Mouse (Mus musculus) forebrain, embryonic 16.5 days (tissue): ENCODE measurements at regions not wholly inside any gene's neighbourhood (a gene's known extent, or its start where the extent isn't known, plus 50 kb on each side); places are given as distances from the start of the nearest gene placed in this dataset.

ENCODE experiments used
- ATAC-seq: fragments of 200-750 bp; cut with Nextera tagmentation; 2 replicates; pipeline ENCODE4 v1.8.0; 2017; ENCODE audit warnings: mild to moderate bottlenecking, moderate library complexity
- H3K27ac ChIP-seq: fragments of 300-500 bp; sonication (generic); 2 replicates; pipeline ENCODE4 v1.5.1; 2014; ENCODE audit warnings: low read length, control low read depth
- H3K27me3 ChIP-seq: fragments of 300-500 bp; sonication (generic); replicated peaks from 2 replicates; pipeline ENCODE4 v1.6.1; 2014; ENCODE audit warnings: low read length; ENCODE audit not compliant: control insufficient read depth, insufficient read depth
- H3K36me3 ChIP-seq: fragments of 300-500 bp; sonication (generic); 2 replicates; pipeline ENCODE4 v1.6.1; 2014; ENCODE audit not compliant: control insufficient read depth, insufficient read depth
- H3K4me1 ChIP-seq: fragments of 300-500 bp; sonication (generic); replicated peaks from 2 replicates; pipeline ENCODE4 v1.6.1; 2014; ENCODE audit warnings: low read length; ENCODE audit not compliant: control insufficient read depth, insufficient read depth
- H3K4me2 ChIP-seq: fragments of 300-500 bp; sonication (generic); 2 replicates; pipeline ENCODE4 v1.6.1; 2014; ENCODE audit warnings: mild to moderate bottlenecking, low read length, control low read depth
- H3K4me3 ChIP-seq: fragments of 300-500 bp; sonication (generic); replicated peaks from 2 replicates; pipeline ENCODE4 v1.5.1; 2014; ENCODE audit warnings: mild to moderate bottlenecking, low read length, control low read depth
- H3K9ac ChIP-seq: fragments of 300-500 bp; sonication (generic); replicated peaks from 2 replicates; pipeline ENCODE4 v1.6.1; 2014; ENCODE audit warnings: low read depth, low read length, control low read depth
- H3K9me3 ChIP-seq: fragments of 300-500 bp; sonication (generic); 2 replicates; pipeline ENCODE4 v1.6.1; 2016; ENCODE audit warnings: low read length; ENCODE audit not compliant: control insufficient read depth
- WGBS: fragments of 180-500 bp; shearing (Covaris S2); extraction: QIAGEN DNeasy Blood & Tissue Kit; methylation state at CpG from one replicate; pipeline ENCODE4 v1.1.7; 2014; 5-methylcytosine and 5-hydroxymethylcytosine counted together

DNA sequence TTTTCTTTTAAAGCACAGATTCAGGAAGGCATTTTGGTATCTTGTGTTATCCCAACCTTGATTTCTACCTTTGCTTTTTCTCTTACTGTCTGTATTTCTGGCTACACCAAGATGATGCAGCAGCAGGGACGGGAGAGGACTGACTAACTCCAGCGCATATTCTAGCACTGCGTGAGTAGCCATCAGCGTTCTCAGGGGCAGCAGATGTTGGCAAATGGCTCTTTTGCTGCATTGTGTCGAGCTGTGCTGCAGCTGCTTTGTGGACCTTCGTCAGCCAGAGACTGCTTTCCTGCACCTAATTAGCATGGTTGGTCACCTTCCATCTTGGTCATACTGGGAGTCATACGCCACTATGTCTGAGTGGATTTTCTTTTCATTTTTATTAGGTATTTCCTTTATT lies 133.4 kb upstream of the D16Ertd472e start:
- WGBS, result 53% methylated on average over 7 of the region's 7 CpGs
- no peak for ATAC-seq
- H3K4me1 ChIP-seq, result no peaks in the 10 kb centered on the region
- H3K4me3 ChIP-seq, result no peak overlapping the region
- no peak overlapping the region for H3K27ac ChIP-seq
- H3K36me3 ChIP-seq, result no peaks in the 10 kb centered on the region
- no peak overlapping the region for H3K9ac ChIP-seq
- no peaks in the 10 kb centered on the region for H3K9me3 ChIP-seq
- H3K27me3 ChIP-seq, result no peaks in the 10 kb centered on the region
- H3K4me2 ChIP-seq, result no peak overlapping the region

DNA sequence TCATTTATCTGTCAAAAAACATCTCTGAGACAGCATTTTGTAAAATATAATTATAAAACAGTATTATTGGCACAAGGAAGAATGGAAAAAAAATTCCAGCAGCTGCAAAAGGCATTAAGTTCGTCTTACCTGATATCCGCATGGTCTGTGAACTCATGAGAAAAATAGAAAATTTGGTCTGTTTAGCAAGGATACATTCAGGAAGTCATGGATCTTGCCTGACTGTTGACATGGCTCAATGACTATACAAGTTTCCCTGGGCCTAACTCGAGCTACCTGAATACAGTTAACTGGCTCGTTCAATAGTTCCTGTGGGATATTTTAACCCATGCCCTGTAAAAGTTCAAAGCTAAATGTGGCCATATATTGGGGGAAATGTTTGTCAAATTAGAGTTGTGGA lies 131.1 kb upstream of the D16Ertd472e start:
- Histone ChIP-seq H3K4me1 (no peaks in the 10 kb centered on the region), H3K27me3 (no peaks in the 10 kb centered on the region), H3K27ac (no peak overlapping the region), H3K4me3 (no peak overlapping the region), H3K4me2 (no peak overlapping the region), H3K9me3 (no peaks in the 10 kb centered on the region), H3K36me3 (no peaks in the 10 kb centered on the region), H3K9ac (no peak overlapping the region)
- 93% methylated on average over 4 of the region's 4 CpGs for WGBS
- no peak for ATAC-seq

DNA sequence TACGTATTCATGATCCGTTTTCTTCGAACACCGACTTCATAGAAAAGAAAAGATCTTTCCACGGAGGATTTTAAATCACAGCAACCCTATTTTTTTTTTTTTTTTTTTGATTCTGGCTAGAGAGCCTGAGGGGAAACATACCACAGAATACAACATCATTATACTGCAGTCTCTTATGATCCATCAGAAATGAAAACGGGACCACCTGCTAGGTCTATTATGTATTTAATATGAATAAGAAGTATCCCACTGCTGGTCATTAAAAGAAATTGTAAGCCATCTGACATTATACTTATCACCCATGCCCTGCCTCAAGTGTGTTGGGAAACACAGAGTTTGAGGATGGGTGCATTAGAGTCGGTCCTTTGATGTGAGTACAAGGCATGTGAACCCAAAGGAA lies 130.7 kb upstream of the D16Ertd472e start:
- H3K9ac ChIP-seq, result no peak overlapping the region
- no peak overlapping the region for H3K4me2 ChIP-seq
- H3K9me3 ChIP-seq, result no peaks in the 10 kb centered on the region
- no peaks in the 10 kb centered on the region for H3K36me3 ChIP-seq
- H3K27me3 ChIP-seq, result no peaks in the 10 kb centered on the region
- no peak for ATAC-seq
- H3K27ac ChIP-seq, result no peak overlapping the region
- 83% methylated on average over 7 of the region's 7 CpGs for WGBS
- H3K4me3 ChIP-seq, result no peak overlapping the region
- H3K4me1 ChIP-seq, result no peaks in the 10 kb centered on the region

DNA sequence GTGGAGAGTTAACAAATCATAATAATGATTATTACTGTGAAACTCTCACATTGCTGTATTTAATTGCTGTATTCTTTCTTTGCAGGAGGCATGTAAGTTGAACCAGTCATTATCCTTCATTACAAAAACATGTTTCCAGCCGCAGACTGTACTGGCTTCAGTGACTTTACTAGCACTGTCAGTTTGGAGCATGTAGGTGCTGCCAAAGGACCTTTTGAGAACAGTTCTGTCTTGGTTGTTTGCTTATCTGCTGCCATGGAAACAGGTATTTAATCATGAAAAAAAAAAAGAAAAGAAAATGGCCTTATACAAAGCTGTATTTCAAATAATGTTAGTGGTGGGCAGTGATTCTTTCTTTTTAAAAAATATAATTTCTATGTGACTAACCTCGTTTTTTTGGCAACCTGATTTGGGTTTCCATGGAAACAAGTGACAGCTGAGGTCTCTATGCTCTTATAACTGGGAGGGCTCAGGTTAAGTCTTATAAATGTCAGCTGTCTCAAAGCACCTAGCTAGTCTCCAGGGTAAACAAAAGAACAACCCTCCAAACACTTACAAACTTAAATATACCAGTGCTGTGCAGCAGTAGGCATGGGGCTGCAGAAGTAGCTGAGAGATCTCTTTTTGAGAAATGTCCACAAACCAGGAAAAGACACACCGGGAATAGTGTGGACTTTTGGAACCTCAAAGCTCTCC lies 121.2 kb upstream of the D16Ertd472e start:
- no peaks in the 10 kb centered on the region for H3K9me3 ChIP-seq
- no peaks in the 10 kb centered on the region for H3K27me3 ChIP-seq
- no peak overlapping the region for H3K4me2 ChIP-seq
- 42% methylated on average over 3 of the region's 3 CpGs for WGBS
- H3K9ac ChIP-seq, result no peak overlapping the region
- no peak overlapping the region for H3K4me3 ChIP-seq
- H3K27ac ChIP-seq, result no peak overlapping the region
- peak; percentile 68; the same call in 1 of the 2 replicates for ATAC-seq
- no peaks in the 10 kb centered on the region for H3K36me3 ChIP-seq
- 0 out of 2 replicates have a peak, but pooled peaks cover 4% of the 10 kb centered on the region for H3K4me1 ChIP-seq

DNA sequence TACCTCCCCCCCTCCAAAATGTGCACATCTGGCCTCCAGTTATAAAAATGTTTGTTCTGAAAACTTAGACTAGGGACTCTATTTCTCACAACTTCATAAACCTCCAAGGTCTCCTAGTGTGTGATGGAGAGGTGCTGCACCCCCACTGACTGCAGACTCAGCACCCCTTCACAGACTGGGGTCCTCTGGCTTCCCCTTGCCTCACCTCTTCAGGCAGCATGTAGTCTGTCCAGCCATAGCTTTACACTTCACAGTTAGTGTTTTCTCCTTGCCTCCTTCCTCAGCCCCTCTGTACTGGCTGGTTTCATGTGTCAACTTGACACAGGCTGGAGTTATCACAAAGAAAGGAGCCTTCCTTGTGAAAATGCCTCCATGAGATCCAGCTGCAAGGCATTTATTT lies 111.7 kb upstream of the D16Ertd472e start:
- Histone ChIP-seq H3K9me3 (no peaks in the 10 kb centered on the region), H3K4me2 (no peak overlapping the region), H3K4me1 (no peaks in the 10 kb centered on the region), H3K27me3 (no peaks in the 10 kb centered on the region), H3K9ac (no peak overlapping the region), H3K4me3 (no peak overlapping the region), H3K27ac (no peak overlapping the region), H3K36me3 (no peaks in the 10 kb centered on the region)
- ATAC-seq, result no peak

DNA sequence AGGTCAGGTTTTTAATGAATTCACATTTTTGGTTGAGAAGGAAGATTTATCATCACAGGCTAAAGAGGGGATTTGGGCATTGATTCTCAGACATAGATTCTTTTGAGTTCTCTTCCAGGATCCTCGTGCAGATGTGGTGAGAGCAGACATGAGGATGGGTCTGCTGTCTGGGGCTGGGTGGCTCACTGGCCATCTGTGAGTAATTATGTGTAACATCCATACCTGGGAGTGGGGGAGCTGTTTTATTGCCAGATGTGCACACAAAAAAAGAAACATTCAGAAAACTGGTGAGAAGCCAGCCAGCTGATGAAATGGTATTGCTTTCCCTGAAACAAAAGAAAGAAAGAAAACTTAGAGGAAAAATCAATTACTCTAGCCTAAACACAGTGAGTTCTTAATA lies 108.7 kb upstream of the D16Ertd472e start:
- Histone ChIP-seq H3K4me1 (no peaks in the 10 kb centered on the region), H3K9ac (no peak overlapping the region), H3K36me3 (no peaks in the 10 kb centered on the region), H3K4me2 (no peak overlapping the region), H3K27me3 (no peaks in the 10 kb centered on the region), H3K27ac (no peak overlapping the region), H3K9me3 (no peaks in the 10 kb centered on the region), H3K4me3 (no peak overlapping the region)
- no peak for ATAC-seq
- 71% methylated on average over 1 of the region's 1 CpGs for WGBS

DNA sequence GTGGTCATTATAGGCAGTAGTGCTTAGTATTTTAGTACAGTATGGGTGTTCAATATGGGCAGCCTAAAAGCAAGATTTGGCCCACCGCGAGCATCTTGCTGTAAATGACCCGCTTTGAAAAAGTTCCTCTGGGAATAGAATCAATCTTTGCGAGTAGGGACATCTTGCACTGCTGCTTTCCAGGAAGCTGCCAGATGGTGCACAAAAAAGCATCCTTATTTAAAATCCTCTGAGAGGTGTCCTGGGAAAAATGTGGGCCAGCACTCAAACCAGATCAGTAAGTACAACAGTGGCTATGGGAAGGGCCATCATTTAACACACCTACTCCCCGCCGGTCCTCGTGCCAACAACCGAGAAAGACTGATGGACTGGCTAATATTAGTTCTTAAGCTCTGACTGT lies 107.5 kb upstream of the D16Ertd472e start:
- H3K9ac ChIP-seq, result no peak overlapping the region
- H3K27ac ChIP-seq, result no peak overlapping the region
- no peaks in the 10 kb centered on the region for H3K9me3 ChIP-seq
- H3K4me2 ChIP-seq, result no peak overlapping the region
- no peaks in the 10 kb centered on the region for H3K4me1 ChIP-seq
- no peak overlapping the region for H3K4me3 ChIP-seq
- WGBS, result 80% methylated on average over 8 of the region's 8 CpGs
- H3K27me3 ChIP-seq, result no peaks in the 10 kb centered on the region
- H3K36me3 ChIP-seq, result no peaks in the 10 kb centered on the region
- ATAC-seq, result no peak

DNA sequence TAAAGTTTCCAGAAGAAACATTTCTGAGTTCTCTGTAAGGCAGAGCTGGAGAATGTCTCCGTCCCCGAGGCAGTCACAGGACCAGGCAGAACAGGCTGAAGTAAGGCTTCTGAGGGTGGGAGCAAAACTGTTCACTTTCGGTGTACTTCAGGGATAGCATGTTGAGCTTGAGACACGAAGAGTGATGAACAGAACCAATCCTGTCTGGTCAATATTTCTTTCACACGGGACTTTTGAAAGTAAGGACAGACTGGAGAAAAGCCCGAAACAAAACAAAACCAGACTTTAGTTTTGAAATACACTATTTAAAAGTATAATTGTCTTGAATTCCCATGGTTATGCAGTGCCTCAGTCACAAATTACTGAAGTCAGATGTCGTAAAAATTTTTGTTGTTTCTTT lies 84.6 kb upstream of the D16Ertd472e start:
- ATAC-seq, result no peak
- WGBS, result 85% methylated on average over 7 of the region's 7 CpGs
- no peaks in the 10 kb centered on the region for H3K36me3 ChIP-seq
- H3K27ac ChIP-seq, result no peak overlapping the region
- no peak overlapping the region for H3K9ac ChIP-seq
- H3K4me1 ChIP-seq, result no peaks in the 10 kb centered on the region
- H3K27me3 ChIP-seq, result no peaks in the 10 kb centered on the region
- H3K9me3 ChIP-seq, result no peaks in the 10 kb centered on the region
- H3K4me2 ChIP-seq, result no peak overlapping the region
- no peak overlapping the region for H3K4me3 ChIP-seq

DNA sequence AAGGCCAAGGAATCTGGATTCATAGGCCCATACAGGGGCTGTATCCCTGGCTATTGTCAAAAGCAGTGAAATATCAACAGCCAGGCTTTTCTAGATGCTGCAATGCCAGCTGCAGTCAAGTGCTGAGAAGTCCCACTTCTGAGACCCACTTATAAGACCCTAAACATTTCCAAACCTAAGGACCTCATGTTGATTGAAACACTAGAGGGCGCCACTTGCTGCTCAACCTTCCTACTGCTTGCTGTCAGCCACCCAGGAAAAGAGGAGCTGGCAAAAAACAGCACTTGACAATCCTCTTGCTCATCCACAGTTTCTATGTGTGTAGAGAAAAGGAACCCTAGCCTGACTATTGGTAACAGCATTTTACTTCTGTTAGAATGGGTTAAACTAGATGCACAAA lies 68.2 kb upstream of the D16Ertd472e start:
- Histone ChIP-seq H3K9me3 (no peaks in the 10 kb centered on the region), H3K4me1 (no peaks in the 10 kb centered on the region), H3K27ac (no peak overlapping the region), H3K4me3 (no peak overlapping the region), H3K9ac (no peak overlapping the region), H3K4me2 (no peak overlapping the region), H3K27me3 (no peaks in the 10 kb centered on the region), H3K36me3 (no peaks in the 10 kb centered on the region)
- WGBS, result 9% methylated on average over 1 of the region's 1 CpGs
- ATAC-seq, result no peak

DNA sequence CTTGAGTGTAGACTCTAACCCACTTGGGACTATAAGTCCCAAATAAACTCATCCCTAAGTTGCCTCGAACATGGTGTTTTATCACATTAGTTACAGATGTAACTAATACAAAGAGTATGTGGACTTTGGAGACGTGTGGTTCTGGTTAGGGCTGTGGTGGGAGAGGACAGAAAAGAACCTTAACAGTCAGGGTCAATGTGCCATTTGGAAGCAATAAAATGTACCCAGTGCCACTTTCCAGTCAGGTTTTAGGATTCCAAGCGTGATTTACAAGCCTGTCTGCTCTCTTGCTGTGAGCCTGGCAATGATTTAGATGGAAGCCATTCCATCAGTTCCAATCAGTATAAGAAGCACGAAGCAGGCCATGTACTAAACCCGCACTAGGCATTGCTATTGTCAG lies 65.2 kb upstream of the D16Ertd472e start:
- WGBS, result 90% methylated on average over 5 of the region's 5 CpGs
- Histone ChIP-seq H3K27me3 (no peaks in the 10 kb centered on the region), H3K4me3 (no peak overlapping the region), H3K9me3 (no peaks in the 10 kb centered on the region), H3K9ac (no peak overlapping the region), H3K36me3 (no peaks in the 10 kb centered on the region), H3K4me1 (no peaks in the 10 kb centered on the region), H3K4me2 (no peak overlapping the region), H3K27ac (no peak overlapping the region)
- no peak for ATAC-seq
